In genomic region chr16:33939133-33939531, GRCm38 (mm10) we compare ENCODE assay signal across 13 mouse cellular contexts. TPM values are rescaled to one million over a fixed set of nuclear protein-coding genes. Genes with fewer than 3 reads are reported as not detected.
DNase-seq lines count a peak whose midpoint lies in the region; ATAC-seq and TF ChIP-seq lines count a peak whose summit lies in the region.
"Had no signal": no experiment of that assay in that cellular context is flagged by ENCODE, and none has a peak within 500 bp of the region (broad histone marks: within the 10 kb centered on the region; RNA-seq: fewer than 3 reads in every experiment).

No protein-coding gene starts in this region.

- no peak overlapping the region for H3K9ac ChIP-seq in kidney, embryonic 15.5 days
- no peak overlapping the region for H3K9ac ChIP-seq in kidney, embryonic 14.5 days (ENCODE audit: low read depth, low read length)
- H3K9ac ChIP-seq in embryonic facial prominence, embryonic 12.5 days = no peak overlapping the region
- no peak overlapping the region for H3K9ac ChIP-seq in midbrain, embryonic 16.5 days (ENCODE audit: low read depth, low read length)

- peak overlapping the region; percentile 82 for H3K27ac ChIP-seq in gastrocnemius, adult 2 months
- H3K27ac ChIP-seq in kidney, embryonic 15.5 days = peak overlapping the region; percentile 23; the same call in 1 of the 2 replicates
- H3K27ac ChIP-seq in kidney, embryonic 14.5 days (ENCODE audit: low read depth, low read length) = no peak overlapping the region
- peak overlapping the region; percentile 71; the same call in 1 of the 2 replicates for H3K27ac ChIP-seq in embryonic facial prominence, embryonic 12.5 days
- peak overlapping the region; percentile 71 for H3K27ac ChIP-seq in limb, embryonic 10.5 days
- H3K27ac ChIP-seq in midbrain, embryonic 16.5 days (ENCODE audit: low read length) = no peak overlapping the region

- 55% methylated on average over 2 of the region's 2 CpGs for WGBS in kidney, embryonic 15.5 days
- 47% methylated on average over 2 of the region's 2 CpGs for WGBS in kidney, embryonic 14.5 days
- 75% methylated on average over 2 of the region's 2 CpGs for WGBS in embryonic facial prominence, embryonic 12.5 days
- WGBS in limb, embryonic 10.5 days = 86% methylated on average over 2 of the region's 2 CpGs
- WGBS in midbrain, embryonic 16.5 days = 85% methylated on average over 2 of the region's 2 CpGs

- intact Hi-C loops in gastrocnemius, adult 2 months (cut with DNase I) = loop anchor here (5.0 kb wide), 1 partner anchor 47 kb away; no protein-coding TSS in a partner anchor

- H3K4me3 ChIP-seq in gastrocnemius, adult 2 months = no peak overlapping the region
- no peak overlapping the region for H3K4me3 ChIP-seq in kidney, embryonic 15.5 days (replicated peaks)
- H3K4me3 ChIP-seq in kidney, embryonic 14.5 days (ENCODE audit: low read length) = no peak overlapping the region
- H3K4me3 ChIP-seq in embryonic facial prominence, embryonic 12.5 days = no peak overlapping the region
- H3K4me3 ChIP-seq in limb, embryonic 10.5 days = no peak overlapping the region
- no peak overlapping the region for H3K4me3 ChIP-seq in midbrain, embryonic 16.5 days (ENCODE audit: low read depth, low read length)
- H3K4me3 ChIP-seq: megakaryocyte, embryonic 14.5 days had no signal

- H3K36me3 ChIP-seq in kidney, embryonic 15.5 days = no peaks in the 10 kb centered on the region
- no peaks in the 10 kb centered on the region; the same call in 1 of the 2 replicates for H3K36me3 ChIP-seq in kidney, embryonic 14.5 days (ENCODE audit: control insufficient read depth, insufficient read depth, low read length)
- H3K36me3 ChIP-seq in embryonic facial prominence, embryonic 12.5 days = peaks cover 5% of the 10 kb centered on the region; the same call in 1 of the 2 replicates
- peaks cover 37% of the 10 kb centered on the region for H3K36me3 ChIP-seq in limb, embryonic 10.5 days
- H3K36me3 ChIP-seq in midbrain, embryonic 16.5 days (ENCODE audit: control insufficient read depth, insufficient read depth, low read length) = no peaks in the 10 kb centered on the region

- H3K27me3 ChIP-seq in kidney, embryonic 15.5 days = peaks cover 20% of the 10 kb centered on the region
- H3K27me3 ChIP-seq in kidney, embryonic 14.5 days (ENCODE audit: control insufficient read depth, insufficient read depth, low read length) = no peaks in the 10 kb centered on the region
- H3K27me3 ChIP-seq in embryonic facial prominence, embryonic 12.5 days = no peaks in the 10 kb centered on the region
- H3K27me3 ChIP-seq in limb, embryonic 10.5 days (ENCODE audit: low read depth, poor library complexity, severe bottlenecking) = no peaks in the 10 kb centered on the region
- H3K27me3 ChIP-seq in midbrain, embryonic 16.5 days (ENCODE audit: control insufficient read depth, insufficient read depth, low read depth, low read length) = no peaks in the 10 kb centered on the region

- H3K9me3 ChIP-seq in kidney, embryonic 15.5 days (replicated peaks) = no peaks in the 10 kb centered on the region
- no peaks in the 10 kb centered on the region for H3K9me3 ChIP-seq in kidney, embryonic 14.5 days (ENCODE audit: control insufficient read depth, low read length)
- H3K9me3 ChIP-seq in embryonic facial prominence, embryonic 12.5 days = no peaks in the 10 kb centered on the region
- no peaks in the 10 kb centered on the region for H3K9me3 ChIP-seq in limb, embryonic 10.5 days (replicated peaks)
- H3K9me3 ChIP-seq in midbrain, embryonic 16.5 days (replicated peaks; ENCODE audit: control insufficient read depth, low read length, poor library complexity, severe bottlenecking) = no peaks in the 10 kb centered on the region
- H3K9me3 ChIP-seq: megakaryocyte, embryonic 14.5 days had no signal

- no peak overlapping the region for H3K4me2 ChIP-seq in kidney, embryonic 15.5 days
- no peak overlapping the region for H3K4me2 ChIP-seq in kidney, embryonic 14.5 days (replicated peaks; ENCODE audit: low read depth, low read length)
- H3K4me2 ChIP-seq in embryonic facial prominence, embryonic 12.5 days (replicated peaks) = no peak overlapping the region
- H3K4me2 ChIP-seq in midbrain, embryonic 16.5 days (ENCODE audit: low read length) = no peak overlapping the region

- peaks cover 67% of the 10 kb centered on the region for H3K4me1 ChIP-seq in kidney, embryonic 15.5 days
- peaks cover 58% of the 10 kb centered on the region for H3K4me1 ChIP-seq in kidney, embryonic 14.5 days (ENCODE audit: control insufficient read depth, insufficient read depth, low read length)
- H3K4me1 ChIP-seq in embryonic facial prominence, embryonic 12.5 days = peaks cover 71% of the 10 kb centered on the region
- H3K4me1 ChIP-seq in limb, embryonic 10.5 days = peaks cover 76% of the 10 kb centered on the region
- H3K4me1 ChIP-seq in midbrain, embryonic 16.5 days (ENCODE audit: control insufficient read depth, insufficient read depth, low read length) = peaks cover 18% of the 10 kb centered on the region; the same call in 1 of the 2 replicates

- no peak for ATAC-seq in kidney, embryonic 15.5 days (replicated peaks; ENCODE audit: low FRiP score)
- ATAC-seq in kidney, embryonic 14.5 days (ENCODE audit: low FRiP score, low TSS enrichment) = no peak
- ATAC-seq in embryonic facial prominence, embryonic 12.5 days (ENCODE audit: insufficient number of reproducible peaks, insufficient read depth, low FRiP score, low TSS enrichment) = no peak
- no peak for ATAC-seq in midbrain, embryonic 16.5 days

- TF ChIP-seq CTCF in gastrocnemius, adult 2 months (IDR thresholded peaks at IDR 0.05) = no peak

- DNase-seq in gastrocnemius, adult 2 months = peak; percentile 15
- no peak for DNase-seq in gastrocnemius, postnatal 4 days (ENCODE audit: low spot score in 2 of 2)
- no peak for DNase-seq in limb, embryonic 10.5 days (ENCODE audit: low spot score)
- no peak for DNase-seq in liver
- DNase-seq: adrenal gland, postnatal 36 days; cerebellum, adult 11 months; left cerebral cortex, postnatal 4 days; thymus, adult 2 months had no signal

RNA-seq across cellular contexts. Expression of gene Umps, which starts 27.7 kb away (rescaled TPM):
- total RNA-seq in gastrocnemius, adult 2 months (2021) = 1 to 10 TPM; 5.3 to 7.3 TPM
- 10 to 100 TPM; 13.4 to 13.5 TPM for total RNA-seq in gastrocnemius, postnatal 4 days (2021)
- 62.5 and 63.6 TPM in 2 replicates for polyA plus RNA-seq in kidney, embryonic 15.5 days (2015; fragmentation: Nextera tagmentation; extraction: Ambion mirVana)
- polyA plus RNA-seq in kidney, embryonic 14.5 days (2014; fragmentation: Nextera tagmentation; extraction: Ambion mirVana) = 49.7 and 72.2 TPM in 2 replicates
- 62.6 and 63.6 TPM in 2 replicates for polyA plus RNA-seq in embryonic facial prominence, embryonic 12.5 days (2016; fragmentation: Nextera tagmentation; extraction: Ambion mirVana)
- 107 and 119 TPM in 2 replicates for polyA plus RNA-seq in limb, embryonic 10.5 days (2016; fragmentation: Nextera tagmentation; extraction: Ambion mirVana)
- 23.5 and 24.1 TPM in 2 replicates for polyA plus RNA-seq in midbrain, embryonic 16.5 days (2015; fragmentation: Nextera tagmentation; extraction: Ambion mirVana)

Comparison
In these comparisons a context has a peak if more than half of its experiments do, and no peak if none do; other contexts are left out.
1. H3K27ac ChIP-seq: peak in gastrocnemius, adult 2 months (single experiment), kidney, embryonic 15.5 days (single experiment), embryonic facial prominence, embryonic 12.5 days (single experiment) and limb, embryonic 10.5 days (single experiment); none in kidney, embryonic 14.5 days (single experiment) and midbrain, embryonic 16.5 days (single experiment).